In the genomic region with DNA sequence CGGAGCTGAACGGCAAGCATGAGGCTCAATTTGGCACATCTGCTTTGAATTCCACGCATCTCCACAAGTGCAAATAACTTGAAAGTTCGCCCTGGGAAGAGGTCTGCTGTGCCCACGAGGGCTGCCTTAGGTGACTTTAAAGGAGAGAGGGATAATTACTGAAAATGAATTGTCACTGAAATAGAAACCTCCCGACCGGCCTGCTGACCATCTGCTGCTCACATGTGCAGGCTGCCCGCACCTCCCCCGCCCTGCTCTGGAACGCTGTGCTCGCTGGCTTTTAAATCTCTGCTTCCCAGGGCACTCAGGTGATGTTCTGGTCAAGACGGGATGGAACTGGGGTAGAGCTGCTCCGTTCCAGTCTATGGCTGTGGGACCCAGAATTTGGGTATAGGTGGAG, we compare ENCODE assay signal across 11 mouse cellular contexts.
DNase-seq lines count a peak whose midpoint lies in the region; ATAC-seq lines count a peak whose summit lies in the region.
"Had no signal": no experiment of that assay in that cellular context is flagged by ENCODE, and none has a peak within 500 bp of the region (broad histone marks: within the 10 kb centered on the region; RNA-seq: fewer than 3 reads in every experiment).

No protein-coding gene starts in this region.

- H3K9me3 ChIP-seq in hindbrain, embryonic 13.5 days: no peaks in the 10 kb centered on the region
- H3K9me3 ChIP-seq in heart, embryonic 10.5 days: peaks cover under 1% of the 10 kb centered on the region; the same call in 1 of the 2 replicates
- H3K9me3 ChIP-seq: lung, embryonic 15.5 days had no signal

- H3K27ac ChIP-seq in hindbrain, embryonic 13.5 days: peak overlapping the region; percentile 55; the same call in 1 of the 2 replicates
- H3K27ac ChIP-seq in heart, embryonic 10.5 days: no peak overlapping the region
- H3K27ac ChIP-seq: lung, embryonic 15.5 days; stomach, postnatal 0 days had no signal

- peak; percentile 80 for DNase-seq in heart, adult 11 months
- no peak for DNase-seq in heart, adult 18-20 months
- DNase-seq in brain, adult 2 months (ENCODE audit: low read depth, low spot score): peak; percentile 51
- DNase-seq in embryo, embryonic 10 days (ENCODE audit: low spot score): peak; percentile 76
- no peak for DNase-seq in lung, postnatal 10 days
- no peak for DNase-seq in heart, embryonic 10.5 days (ENCODE audit: low spot score)
- no peak for DNase-seq in adrenal gland, postnatal 4 days (ENCODE audit: low spot score in 2 of 2)
- DNase-seq: right cerebral cortex, postnatal 14 days had no signal

- no peaks in the 10 kb centered on the region for H3K36me3 ChIP-seq in hindbrain, embryonic 13.5 days
- H3K36me3 ChIP-seq in heart, embryonic 10.5 days: no peaks in the 10 kb centered on the region
- H3K36me3 ChIP-seq: lung, embryonic 15.5 days had no signal

- no peak for ATAC-seq in hindbrain, embryonic 13.5 days (ENCODE audit: low FRiP score)

- H3K4me2 ChIP-seq in hindbrain, embryonic 13.5 days: no peak overlapping the region
- H3K4me2 ChIP-seq: lung, embryonic 15.5 days had no signal

- no peaks in the 10 kb centered on the region; the same call in 1 of the 2 replicates for H3K27me3 ChIP-seq in hindbrain, embryonic 13.5 days
- no peaks in the 10 kb centered on the region for H3K27me3 ChIP-seq in heart, embryonic 10.5 days (ENCODE audit: insufficient read depth, poor library complexity, severe bottlenecking)

- no peak overlapping the region for H3K4me3 ChIP-seq in hindbrain, embryonic 13.5 days
- H3K4me3 ChIP-seq in heart, embryonic 10.5 days: no peak overlapping the region
- H3K4me3 ChIP-seq: lung, embryonic 15.5 days had no signal

- 45% methylated on average over 13 of the region's 13 CpGs for WGBS in hindbrain, embryonic 13.5 days
- WGBS in heart, embryonic 10.5 days: 47% methylated on average over 13 of the region's 13 CpGs

- no peak overlapping the region for H3K9ac ChIP-seq in hindbrain, embryonic 13.5 days
- H3K9ac ChIP-seq: lung, embryonic 15.5 days had no signal

- peaks cover 17% of the 10 kb centered on the region for H3K4me1 ChIP-seq in hindbrain, embryonic 13.5 days (replicated peaks)
- peaks cover 33% of the 10 kb centered on the region for H3K4me1 ChIP-seq in heart, embryonic 10.5 days
- H3K4me1 ChIP-seq: lung, embryonic 15.5 days had no signal

Comparison
In these comparisons a context has a peak if more than half of its experiments do, and no peak if none do; other contexts are left out.
1. DNase-seq: peak in heart, adult 11 months (single experiment), brain, adult 2 months (single experiment) and embryo, embryonic 10 days (single experiment); none in heart, adult 18-20 months (0 of 2), lung, postnatal 10 days (single experiment), heart, embryonic 10.5 days (single experiment) and adrenal gland, postnatal 4 days (0 of 2).